Mouse (Mus musculus) ES-E14 (cell line): ENCODE data around the gene Actl6b. TPM values are rescaled to one million over a fixed set of nuclear protein-coding genes. Genes with fewer than 3 reads are reported as not detected.
A peak's percentile ranks its signal among the peaks of the same experiment; 100 is the strongest.

Experiments used
- DNase-seq: peaks from one replicate; pipeline ENCODE4 v3.0.0-alpha.2; 2013; ENCODE audit warnings: low read depth, low spot score
- H3K27ac ChIP-seq: 2 replicates; pipeline ENCODE4 v1.5.1; 2012; ENCODE audit warnings: low read depth, mild to moderate bottlenecking, low read length, moderate library complexity, mixed read lengths; ENCODE audit not compliant: poor library complexity, insufficient read depth, severe bottlenecking
- H3K36me3 ChIP-seq: 2 replicates; pipeline ENCODE4 v1.6.1; 2012; ENCODE audit warnings: mild to moderate bottlenecking, low read length, moderate library complexity, mixed read lengths; ENCODE audit not compliant: control insufficient read depth, poor library complexity, insufficient read depth, severe bottlenecking
- H3K4me1 ChIP-seq, 2 experiments: fragments of 150-350 bp in 1 of 2; sonication (generic) in 1 of 2; 2 replicates each; pipeline ENCODE4 v1.6.1; 2012; ENCODE audit warnings: low read length in 2 of 2, mild to moderate bottlenecking in 1 of 2, mixed read lengths in 1 of 2; ENCODE audit not compliant: control insufficient read depth in 2 of 2, insufficient read depth in 2 of 2, poor library complexity in 1 of 2
- H3K4me3 ChIP-seq, 2 experiments: fragments of 150-350 bp in 1 of 2; sonication (generic) in 1 of 2; 2 replicates each; pipeline ENCODE4 v1.5.1; 2012; ENCODE audit warnings: low read length in 2 of 2, low read depth in 1 of 2, mild to moderate bottlenecking in 1 of 2, mixed read lengths in 1 of 2; ENCODE audit not compliant: insufficient read depth in 1 of 2, poor library complexity in 1 of 2, severe bottlenecking in 1 of 2
- H3K9ac ChIP-seq: 2 replicates; pipeline ENCODE4 v1.6.1; 2012; ENCODE audit warnings: low read depth, mild to moderate bottlenecking, low read length, mixed read lengths; ENCODE audit not compliant: poor library complexity, insufficient read depth, severe bottlenecking
- H3K9me3 ChIP-seq: fragments of 150-350 bp; sonication (generic); 2 replicates; pipeline ENCODE4 v1.6.1; 2012; ENCODE audit warnings: low read depth, mild to moderate bottlenecking, low read length; ENCODE audit not compliant: control insufficient read depth, insufficient read depth
- CHD2 ChIP-seq: IDR thresholded peaks from 2 replicates; pipeline ENCODE4 v1.6.1; 2014; ENCODE audit warnings: mild to moderate bottlenecking, low read depth, low read length, inconsistent platforms
- HCFC1 ChIP-seq: IDR thresholded peaks from 2 replicates; pipeline ENCODE4 v1.6.1; 2012; ENCODE audit warnings: low read length, inconsistent platforms, borderline replicate concordance; ENCODE audit not compliant: insufficient read depth
- MAFK ChIP-seq: IDR thresholded peaks from 2 replicates; pipeline ENCODE4 v1.6.1; 2014; ENCODE audit warnings: mild to moderate bottlenecking, low read depth, low read length, inconsistent platforms; ENCODE audit not compliant: insufficient read depth
- ZC3H11A ChIP-seq: IDR thresholded peaks from 2 replicates; pipeline ENCODE4 v1.6.1; 2012; ENCODE audit warnings: low read depth, mild to moderate bottlenecking, inconsistent platforms, low read length, borderline replicate concordance
- ZNF384 ChIP-seq: IDR thresholded peaks from 2 replicates; pipeline ENCODE4 v1.6.1; 2012; ENCODE audit warnings: low read depth, low read length, inconsistent platforms
- in situ Hi-C, 2 experiments: fragments of 600-800 bp; cut with MboI; formaldehyde crosslinking; loops; one replicate each; pipeline ENCODE4 v1.15.1; 2025; ENCODE audit warnings: low sequenced_read_pairs in 2 of 2, inconsistent platforms in 1 of 2; ENCODE audit not compliant: unreplicated experiment in 2 of 2
- total RNA-seq: library from RNA; depleted of rRNA; stranded (reverse); fragments of 300-350 nt; gene quantifications from 2 replicates; pipeline ENCODE4 v1.2.3, GENCODE M21; 2012

Actl6b gene
- total RNA-seq, 1 experiment, result not detected

DNA sequence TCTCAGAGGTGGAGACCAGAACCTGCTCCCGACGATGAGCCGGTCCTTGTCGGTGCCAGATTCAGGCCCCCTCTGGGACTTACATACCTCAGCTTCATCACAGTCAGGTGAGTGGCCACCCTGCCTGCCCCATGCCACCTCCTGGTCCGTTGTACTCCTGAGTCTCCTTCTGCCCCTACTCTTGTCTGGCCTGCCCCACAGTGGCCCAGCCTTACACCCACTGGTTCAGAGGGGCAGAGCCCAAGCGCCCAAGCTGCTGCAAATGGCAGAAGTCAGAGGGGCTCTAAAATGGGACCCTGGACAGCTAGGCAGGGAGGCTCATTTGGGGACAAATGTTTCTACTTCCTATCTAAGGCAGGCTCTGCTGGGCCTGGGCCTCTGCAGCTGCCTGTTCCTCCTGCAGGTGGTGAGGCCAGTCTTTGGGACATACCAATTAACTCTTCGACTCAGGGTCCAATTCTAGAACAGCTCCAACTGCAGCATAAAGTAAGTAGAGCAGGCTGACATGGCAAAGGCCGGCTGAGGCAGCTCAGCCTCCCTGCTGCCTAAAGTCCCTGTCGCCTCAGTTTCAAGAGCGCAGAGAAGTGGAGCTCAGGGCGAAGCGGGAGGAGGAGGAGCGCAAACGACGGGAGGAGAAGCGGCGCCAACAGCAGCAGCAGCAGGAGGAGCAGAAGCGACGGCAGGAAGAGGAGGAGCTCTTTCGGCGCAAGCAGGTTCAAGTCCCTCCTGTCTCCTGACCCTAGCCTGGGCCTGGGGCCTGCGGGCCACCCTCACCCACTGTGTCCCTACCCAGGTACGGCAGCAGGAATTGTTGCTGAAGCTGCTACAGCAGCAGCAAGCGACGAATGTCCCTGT is 29.7 kb upstream of the Actl6b start:
- Histone ChIP-seq H3K9me3 (no peaks in the 10 kb centered on the region), H3K4me1 (peaks cover 4 to 60% of the 10 kb centered on the region in 2 experiments; a peak in 3 of 4 replicates), H3K4me3 (no peak overlapping the region), H3K27ac (no peak overlapping the region), H3K36me3 (peaks cover 94% of the 10 kb centered on the region), H3K9ac (peak overlapping the region; percentile 27; the same call in 1 of the 2 replicates)
- in situ Hi-C loops, result no loop called here
- DNase-seq, result no peak
- TF ChIP-seq HCFC1 (no peak), ZNF384 (no peak), ZC3H11A (no peak), CHD2 (no peak), MAFK (no peak)

DNA sequence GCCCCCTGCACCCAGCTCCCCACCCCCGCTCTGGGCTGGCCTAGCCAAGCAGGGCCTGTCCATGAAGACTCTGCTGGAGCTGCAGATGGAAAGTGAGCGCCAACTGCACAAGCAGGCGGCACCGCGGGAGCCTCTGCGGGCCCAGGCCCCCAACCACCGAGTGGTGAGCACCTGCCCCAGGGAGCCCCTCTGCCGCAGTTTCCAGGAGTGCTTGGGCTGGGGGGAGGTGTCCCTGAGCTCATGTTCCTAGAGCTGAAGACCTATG is 29.1 kb upstream of the Actl6b start:
- Histone ChIP-seq H3K4me3 (no peak overlapping the region), H3K27ac (no peak overlapping the region)

DNA sequence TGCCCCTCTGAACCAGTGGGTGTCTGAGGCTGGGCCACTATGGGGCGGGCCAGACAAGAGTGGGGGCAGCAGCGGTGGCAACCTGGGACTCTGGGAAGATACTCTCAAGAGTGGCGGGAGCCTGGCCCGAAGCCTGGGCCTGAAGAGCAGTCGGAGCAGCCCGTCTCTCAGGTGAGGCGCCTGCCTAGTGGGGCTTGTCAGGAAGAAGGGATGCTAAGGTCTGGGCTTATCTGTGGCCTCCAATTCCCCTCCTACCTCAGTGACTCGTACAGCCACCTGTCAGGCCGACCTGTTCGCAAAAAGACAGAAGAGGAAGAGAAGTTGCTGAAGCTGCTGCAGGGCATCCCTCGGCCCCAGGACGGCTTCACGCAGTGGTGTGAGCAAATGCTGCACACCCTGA is 28.6 kb upstream of the Actl6b start:
- Histone ChIP-seq H3K9ac (no peak overlapping the region), H3K4me3 (no peak overlapping the region), H3K27ac (no peak overlapping the region), H3K4me1 (peaks cover 4 to 51% of the 10 kb centered on the region in 2 experiments; a peak in 3 of 4 replicates), H3K36me3 (peaks cover 94% of the 10 kb centered on the region), H3K9me3 (no peaks in the 10 kb centered on the region)
- in situ Hi-C loops, result no loop called here
- TF ChIP-seq MAFK (no peak), CHD2 (no peak), ZC3H11A (no peak), HCFC1 (no peak), ZNF384 (no peak)
- DNase-seq, result no peak

More for the DNA sequence above, 29.1 kb upstream of the Actl6b start:
- Histone ChIP-seq H3K9me3 (no peaks in the 10 kb centered on the region), H3K4me1 (peaks cover 4 to 56% of the 10 kb centered on the region in 2 experiments; a peak in 3 of 4 replicates), H3K9ac (peak overlapping the region; percentile 27; the same call in 1 of the 2 replicates), H3K36me3 (peaks cover 94% of the 10 kb centered on the region)
- no peak for DNase-seq
- no peak for TF ChIP-seq HCFC1
- no peak for TF ChIP-seq CHD2
- no peak for TF ChIP-seq ZNF384
- TF ChIP-seq MAFK, result no peak
- no peak for TF ChIP-seq ZC3H11A
- in situ Hi-C loops, result no loop called here

DNA sequence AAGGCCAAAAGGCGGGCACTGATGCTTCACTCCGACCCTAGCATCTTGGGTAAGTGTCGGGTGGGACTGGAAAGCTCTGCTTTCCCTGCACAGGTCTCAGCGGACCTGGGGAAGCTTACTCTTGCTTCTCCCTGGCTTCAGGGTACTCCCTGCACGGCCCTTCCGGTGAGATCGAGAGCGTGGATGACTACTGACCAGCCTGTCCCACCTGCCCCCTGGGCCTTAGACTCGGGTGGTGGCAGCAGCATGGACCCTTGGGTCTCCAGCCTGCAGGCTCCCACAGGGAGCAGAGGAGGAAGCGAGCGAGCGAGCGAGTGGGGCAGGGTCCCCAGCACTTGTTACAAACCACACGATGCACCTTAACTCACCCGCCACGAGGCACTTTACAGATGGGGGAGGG is 27.8 kb upstream of the Actl6b start:
- H3K27ac ChIP-seq, result no peak overlapping the region

More for the DNA sequence above, 27.8 kb upstream of the Actl6b start:
- no peak overlapping the region for H3K9ac ChIP-seq
- H3K9me3 ChIP-seq, result no peaks in the 10 kb centered on the region
- no peak overlapping the region for H3K4me3 ChIP-seq
- H3K36me3 ChIP-seq, result peaks cover 86% of the 10 kb centered on the region
- no peak for DNase-seq
- TF ChIP-seq HCFC1 (no peak), MAFK (no peak), ZC3H11A (no peak), CHD2 (no peak), ZNF384 (no peak)
- peaks cover 4 to 47% of the 10 kb centered on the region in 2 experiments; a peak in 3 of 4 replicates for H3K4me1 ChIP-seq
- in situ Hi-C loops, result no loop called here
